Mouse (Mus musculus) heart, postnatal 0 days (tissue): ENCODE data around the gene Cdk14. TPM values are rescaled to one million over a fixed set of nuclear protein-coding genes. Genes with fewer than 3 reads are reported as not detected.

ENCODE experiments used
- ATAC-seq: fragments of 200-750 bp; cut with Nextera tagmentation; 2 replicates; pipeline ENCODE4 v1.8.0; 2017; ENCODE audit warnings: low read depth, moderate number of reproducible peaks, moderate library complexity; ENCODE audit not compliant: insufficient read depth
- DNase-seq: peaks from one replicate; pipeline ENCODE4 v3.0.0-alpha.2; 2016; ENCODE audit warnings: low spot score
- H3K27ac ChIP-seq: fragments of 300-500 bp; sonication (generic); 2 replicates; pipeline ENCODE4 v1.5.1; 2014; ENCODE audit warnings: low read depth, mild to moderate bottlenecking
- H3K27me3 ChIP-seq: fragments of 300-500 bp; sonication (generic); 2 replicates; pipeline ENCODE4 v1.6.1; 2014; ENCODE audit warnings: low read length, mixed read lengths; ENCODE audit not compliant: control insufficient read depth, insufficient read depth
- H3K36me3 ChIP-seq: fragments of 300-500 bp; sonication (generic); replicated peaks from 2 replicates; pipeline ENCODE4 v1.6.1; 2014; ENCODE audit warnings: low read length, mixed read lengths; ENCODE audit not compliant: control insufficient read depth, insufficient read depth
- H3K4me1 ChIP-seq: fragments of 300-500 bp; sonication (generic); 2 replicates; pipeline ENCODE4 v1.6.1; 2014; ENCODE audit warnings: antibody characterized with exemption; ENCODE audit not compliant: control insufficient read depth, insufficient read depth
- H3K4me2 ChIP-seq: fragments of 300-500 bp; sonication (generic); 2 replicates; pipeline ENCODE4 v1.6.1; 2014; ENCODE audit warnings: low read depth, mild to moderate bottlenecking, low read length, moderate library complexity
- H3K4me3 ChIP-seq: fragments of 300-500 bp; sonication (generic); 2 replicates; pipeline ENCODE4 v1.5.1; 2014; ENCODE audit warnings: low read depth, low read length
- H3K9ac ChIP-seq: fragments of 300-500 bp; sonication (generic); replicated peaks from 2 replicates; pipeline ENCODE4 v1.6.1; 2014; ENCODE audit warnings: low read depth, low read length, mixed read lengths
- H3K9me3 ChIP-seq: fragments of 300-500 bp; sonication (generic); replicated peaks from 2 replicates; pipeline ENCODE4 v1.6.1; 2016; ENCODE audit warnings: low read length; ENCODE audit not compliant: control insufficient read depth
- CTCF ChIP-seq: IDR thresholded peaks from 2 replicates; pipeline ENCODE4 v1.5.1; 2016; ENCODE audit warnings: antibody characterized with exemption, control low read depth, low read depth
- EP300 ChIP-seq: IDR thresholded peaks from 2 replicates; pipeline ENCODE4 v1.6.1; 2016; ENCODE audit warnings: antibody characterized with exemption, low read depth
- WGBS: fragments of 180-500 bp; shearing (Covaris S2); extraction: QIAGEN DNeasy Blood & Tissue Kit; methylation state at CpG from one replicate; pipeline ENCODE4 v1.1.7; 2014; 5-methylcytosine and 5-hydroxymethylcytosine counted together
- polyA plus RNA-seq: library from polyadenylated mRNA; unstranded; fragments of >200 nt; fragmentation: Nextera tagmentation; extraction: Ambion mirVana; gene quantifications from 2 replicates; pipeline ENCODE4 v1.2.1, GENCODE M21; 2015
- total RNA-seq: library from RNA; depleted of rRNA; stranded (reverse); fragments of >200 nt; gene quantifications from 2 replicates; pipeline ENCODE4 v1.2.3, GENCODE M21; 2014; ENCODE audit warnings: low replicate concordance

The Cdk14 gene
- total and polyA plus RNA-seq, 2 experiments from 2014 or later: 5.8 to 17.5 TPM

- 79% methylated on average over 8 of the region's 8 CpGs for WGBS
- no peak overlapping the region for H3K9ac ChIP-seq
- no peaks in the 10 kb centered on the region for H3K36me3 ChIP-seq
- no peaks in the 10 kb centered on the region for H3K9me3 ChIP-seq
- H3K4me2 ChIP-seq: no peak overlapping the region
- ATAC-seq (no peak), DNase-seq (no peak)
- H3K4me3 ChIP-seq: no peak overlapping the region
- no peaks in the 10 kb centered on the region for H3K4me1 ChIP-seq
- no peaks in the 10 kb centered on the region for H3K27me3 ChIP-seq
- H3K27ac ChIP-seq: no peak overlapping the region
- TF ChIP-seq EP300 (no peak), CTCF (no peak)
These were observed 553.2 kb downstream of the Cdk14 start for GRCm38 (mm10) chr5:4866945-4867344.

- Histone ChIP-seq H3K4me1 (no peaks in the 10 kb centered on the region), H3K4me2 (no peak overlapping the region), H3K4me3 (no peak overlapping the region), H3K9me3 (no peaks in the 10 kb centered on the region), H3K27ac (no peak overlapping the region), H3K36me3 (no peaks in the 10 kb centered on the region), H3K9ac (no peak overlapping the region), H3K27me3 (no peaks in the 10 kb centered on the region)
- no peak for DNase-seq
- TF ChIP-seq EP300 (no peak), CTCF (no peak)
- 57% methylated on average over 1 of the region's 1 CpGs for WGBS
- ATAC-seq: no peak
These were observed 554.0 kb downstream of the Cdk14 start for GRCm38 (mm10) chr5:4866099-4866498.

- H3K9ac ChIP-seq: no peak overlapping the region
- no peak overlapping the region for H3K27ac ChIP-seq
- TF ChIP-seq CTCF: no peak
- TF ChIP-seq EP300: no peak
- no peak overlapping the region for H3K4me3 ChIP-seq
- H3K4me1 ChIP-seq: no peaks in the 10 kb centered on the region
- DNase-seq (no peak), ATAC-seq (no peak)
- H3K4me2 ChIP-seq: no peak overlapping the region
- 93% methylated on average over 9 of the region's 9 CpGs for WGBS
- H3K36me3 ChIP-seq: no peaks in the 10 kb centered on the region
- no peaks in the 10 kb centered on the region for H3K9me3 ChIP-seq
- H3K27me3 ChIP-seq: no peaks in the 10 kb centered on the region
These were observed 558.5 kb downstream of the Cdk14 start for GRCm38 (mm10) chr5:4861592-4861991.

GRCm38 (mm10) chr5:4861141-4861540 lies 559.0 kb downstream of the Cdk14 start:
- Histone ChIP-seq H3K9ac (no peak overlapping the region), H3K27me3 (no peaks in the 10 kb centered on the region), H3K4me3 (no peak overlapping the region), H3K4me1 (no peaks in the 10 kb centered on the region), H3K4me2 (no peak overlapping the region), H3K27ac (no peak overlapping the region), H3K9me3 (no peaks in the 10 kb centered on the region), H3K36me3 (no peaks in the 10 kb centered on the region)
- WGBS: 96% methylated on average over 2 of the region's 2 CpGs
- ATAC-seq (no peak), DNase-seq (no peak)
- TF ChIP-seq CTCF (no peak), EP300 (no peak)

- no peak for TF ChIP-seq EP300
- no peak for TF ChIP-seq CTCF
- no peak for ATAC-seq
- no peaks in the 10 kb centered on the region for H3K4me1 ChIP-seq
These were observed 562.0 kb downstream of the Cdk14 start for GRCm38 (mm10) chr5:4858032-4858641.

GRCm38 (mm10) chr5:4853503-4853902 lies 566.6 kb downstream of the Cdk14 start:
- DNase-seq (no peak), ATAC-seq (no peak)
- Histone ChIP-seq H3K9me3 (no peaks in the 10 kb centered on the region), H3K9ac (no peak overlapping the region), H3K4me2 (no peak overlapping the region), H3K27me3 (no peaks in the 10 kb centered on the region), H3K27ac (no peak overlapping the region), H3K4me3 (no peak overlapping the region), H3K4me1 (no peaks in the 10 kb centered on the region), H3K36me3 (no peaks in the 10 kb centered on the region)
- TF ChIP-seq EP300 (no peak), CTCF (no peak)
- WGBS: 85% methylated on average over 2 of the region's 2 CpGs

More at GRCm38 (mm10) chr5:4858032-4858641, 562.0 kb downstream of the Cdk14 start:
- no peaks in the 10 kb centered on the region for H3K9me3 ChIP-seq
- H3K4me3 ChIP-seq: no peak overlapping the region
- no peak overlapping the region for H3K27ac ChIP-seq
- no peaks in the 10 kb centered on the region for H3K36me3 ChIP-seq
- no peak for DNase-seq
- WGBS: 87% methylated on average over 5 of the region's 5 CpGs
- no peaks in the 10 kb centered on the region for H3K27me3 ChIP-seq
- no peak overlapping the region for H3K4me2 ChIP-seq
- no peak overlapping the region for H3K9ac ChIP-seq
